Mouse (Mus musculus): ENCODE measurements around the gene Zmiz1. TPM values are rescaled to one million over a fixed set of nuclear protein-coding genes. Genes with fewer than 3 reads are reported as not detected.

The Zmiz1 gene
- total RNA-seq, 1 experiment from 2014 or later: 153 TPM

DNA sequence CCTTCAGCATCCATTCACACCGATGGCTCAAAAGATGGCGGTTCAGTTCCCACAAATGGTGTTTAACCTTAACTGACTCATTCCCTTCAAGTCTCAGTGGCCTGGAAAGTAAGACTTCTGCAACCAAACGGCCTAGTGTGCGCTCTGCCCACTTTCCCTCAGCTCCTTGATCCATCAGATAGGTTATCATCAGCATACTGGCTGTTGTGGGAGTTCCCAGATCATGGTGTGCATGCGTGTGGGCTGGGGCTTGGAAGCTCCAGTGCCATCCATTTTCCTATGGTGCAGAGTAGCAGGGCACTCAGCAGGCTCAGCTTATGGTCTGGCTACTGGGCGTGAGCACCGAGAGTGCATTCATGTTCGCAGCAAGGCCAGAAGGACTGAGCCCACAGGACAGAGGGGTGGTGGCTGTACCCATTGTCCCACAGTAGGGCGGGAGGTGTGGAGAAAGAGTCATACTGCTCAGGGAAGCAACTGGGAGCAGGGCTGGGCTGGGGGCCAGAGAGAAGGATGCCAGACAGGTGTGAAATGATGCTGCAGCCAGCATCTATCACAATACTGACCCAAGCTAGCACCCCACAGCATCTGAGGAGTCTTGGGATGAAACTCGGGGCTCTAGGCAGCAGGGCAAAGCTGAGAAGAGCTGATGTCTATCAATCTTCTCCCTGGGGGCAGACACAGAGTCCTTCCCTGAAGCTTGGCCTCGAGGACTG, 33.7 kb downstream of the Zmiz1 start:
- DNase-seq: no peak

DNA sequence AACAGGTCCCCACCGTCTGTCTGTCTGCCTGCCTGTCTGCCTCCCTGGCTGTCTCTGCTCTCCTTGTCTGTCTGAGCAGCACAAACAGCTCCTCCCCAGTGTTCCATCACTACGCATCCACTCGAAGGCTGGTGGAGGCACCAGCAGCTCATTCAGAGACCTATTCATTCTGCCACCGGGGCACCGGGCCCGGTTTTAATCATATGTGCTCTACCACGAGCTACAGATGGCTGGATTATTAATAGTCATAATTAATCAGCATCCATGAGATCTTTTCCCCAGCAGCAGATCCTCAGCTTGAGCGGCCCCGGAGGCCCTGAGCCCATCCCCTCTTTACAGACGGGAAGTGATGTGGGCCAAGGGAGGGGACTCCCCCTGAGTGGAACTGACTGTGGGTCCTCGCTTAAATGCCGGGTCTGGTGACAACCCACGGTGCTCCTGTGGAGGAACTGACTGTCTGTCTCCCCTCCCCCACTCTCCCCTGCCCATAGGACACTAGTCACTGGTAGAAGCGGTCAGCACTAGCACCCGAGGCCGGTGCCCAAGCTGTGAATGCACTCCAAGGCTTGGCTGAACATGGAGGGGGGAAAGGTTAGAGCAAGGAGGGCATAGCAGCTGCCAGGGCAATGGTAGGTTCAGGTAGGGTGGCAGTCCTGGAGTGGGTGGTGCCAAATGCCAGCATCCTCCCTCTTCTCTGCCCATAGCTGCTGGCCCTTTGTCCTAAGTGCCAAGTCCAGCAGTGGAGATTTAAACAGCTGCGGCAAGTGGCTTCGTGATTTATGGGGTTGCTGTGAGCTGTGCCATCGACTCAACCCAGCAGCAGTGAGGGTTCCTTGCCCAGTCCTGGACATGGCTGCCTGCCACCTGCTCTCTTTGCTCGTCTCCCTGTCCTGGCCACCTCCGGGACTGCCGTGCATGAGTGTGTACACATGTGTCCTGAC, 34.6 kb downstream of the Zmiz1 start:
- peak; percentile 41 for DNase-seq

DNA sequence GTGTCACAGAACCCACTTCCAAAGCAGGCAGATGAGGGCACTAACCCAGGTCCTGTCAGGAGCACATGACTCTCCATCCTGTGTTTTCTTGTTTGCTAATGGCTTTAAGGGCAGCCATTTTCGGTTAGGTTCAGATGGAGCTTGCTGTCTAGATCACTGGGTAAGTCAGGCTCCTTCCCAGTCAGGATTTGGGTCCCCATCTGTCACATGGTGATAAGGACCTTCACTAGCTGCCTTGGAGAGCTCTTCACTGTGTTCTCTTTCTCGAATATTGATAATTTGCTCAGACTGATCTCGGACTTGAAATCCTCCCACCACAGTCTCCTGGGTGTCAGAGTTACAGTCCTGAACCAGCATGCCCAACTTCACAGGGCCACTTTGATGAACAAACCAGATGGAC, 35.8 kb downstream of the Zmiz1 start:
- DNase-seq: no peak

DNA sequence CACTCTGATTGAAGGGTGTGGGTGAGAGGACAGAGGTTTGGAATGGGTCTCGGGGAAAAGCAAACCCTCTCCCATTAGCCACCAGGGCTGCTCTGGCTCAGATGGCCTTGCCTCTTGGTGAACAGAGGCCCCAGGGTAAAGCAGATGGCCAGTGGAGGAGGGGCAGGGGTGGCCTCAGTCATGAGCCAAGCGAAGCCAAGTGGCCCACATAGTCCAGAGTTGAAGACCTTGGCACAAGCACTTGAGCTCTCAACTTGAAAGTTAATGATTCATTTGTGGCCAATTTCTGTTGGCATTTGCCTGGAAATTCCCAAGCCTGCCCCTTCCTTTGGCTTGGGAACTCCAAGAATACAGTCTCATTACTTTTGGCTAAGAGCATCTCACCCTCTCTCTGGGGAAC, 37.1 kb downstream of the Zmiz1 start:
- peak; percentile 53 for DNase-seq

DNA sequence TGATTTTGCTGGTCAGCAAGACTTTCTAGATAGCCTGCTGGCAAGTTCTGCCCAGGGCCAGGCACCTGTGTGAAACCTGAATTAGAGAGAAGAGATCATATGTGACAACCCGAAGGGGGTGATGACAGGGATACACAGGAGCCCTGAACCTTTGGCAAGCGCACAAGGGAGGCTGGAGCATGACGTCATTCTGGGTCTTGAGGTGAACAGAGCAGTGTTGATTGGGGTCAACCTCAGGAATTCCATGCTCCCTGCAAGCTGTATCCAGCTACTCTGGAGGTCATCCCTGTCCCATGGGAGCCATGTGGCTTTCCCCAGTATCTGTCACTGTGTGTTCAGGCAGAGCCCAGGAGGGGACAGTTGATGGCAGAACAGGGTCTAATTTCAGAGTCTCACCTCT, 38.0 kb downstream of the Zmiz1 start:
- DNase-seq: no peak

DNA sequence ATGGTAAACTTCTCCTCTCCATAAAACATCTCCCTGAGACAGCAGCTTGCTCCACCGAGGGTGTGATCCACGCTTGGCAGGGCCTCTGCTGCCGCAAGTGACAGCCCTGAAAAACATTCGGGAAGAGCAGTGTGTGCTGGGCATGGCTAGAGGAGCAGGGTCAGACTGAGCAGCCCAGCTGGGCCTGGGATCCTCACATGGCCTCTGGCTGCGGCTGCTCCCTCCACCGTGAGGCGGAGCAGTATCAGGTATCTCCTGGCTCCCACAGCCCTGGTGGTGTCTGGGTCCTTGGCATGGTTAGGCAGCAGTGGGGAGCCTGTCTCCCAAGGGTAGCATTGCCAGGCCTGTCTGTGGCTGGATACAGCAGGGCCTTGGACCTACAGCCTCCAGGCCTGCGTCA, 38.6 kb downstream of the Zmiz1 start:
- peak; percentile 49 for DNase-seq

DNA sequence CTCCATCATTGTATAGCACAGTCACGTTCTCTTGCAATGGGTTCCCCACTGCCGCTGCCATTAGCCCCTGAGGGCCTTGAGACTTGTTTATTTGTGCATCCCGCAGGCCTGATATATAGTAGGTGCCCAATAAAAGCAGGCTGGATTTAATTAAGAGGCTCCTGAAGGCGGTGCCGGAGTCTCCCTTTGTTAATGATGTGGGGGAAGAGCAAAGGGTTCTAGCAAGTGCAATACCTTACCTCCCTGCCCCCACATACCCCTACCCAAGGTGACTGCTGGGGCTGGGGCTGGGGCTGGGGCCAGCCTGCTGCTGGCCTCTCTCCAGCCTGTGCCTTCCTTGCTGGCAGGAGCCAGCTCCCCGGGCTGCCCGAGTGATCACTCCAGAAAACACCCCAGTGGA, 39.4 kb downstream of the Zmiz1 start:
- DNase-seq: no peak

DNA sequence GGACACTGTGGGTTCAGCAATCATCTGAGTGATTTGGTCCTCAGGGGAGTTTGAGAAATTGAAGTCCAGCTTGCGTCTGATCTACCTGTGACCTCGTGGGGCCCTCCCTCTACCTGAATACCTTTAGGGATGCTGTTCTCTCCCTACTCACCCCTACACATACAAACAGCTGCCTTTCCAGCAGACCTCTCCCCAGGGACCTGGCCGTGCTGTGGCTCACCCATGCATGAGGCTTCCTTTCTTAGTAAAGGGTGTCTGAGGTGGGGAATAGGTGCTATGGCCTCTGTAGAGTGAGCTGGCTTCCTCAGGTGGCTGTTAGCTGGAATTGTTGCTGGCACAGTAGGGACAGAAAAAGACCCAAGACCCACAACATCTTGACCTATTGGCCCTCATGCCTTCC, 40.5 kb downstream of the Zmiz1 start:
- no peak for DNase-seq

DNA sequence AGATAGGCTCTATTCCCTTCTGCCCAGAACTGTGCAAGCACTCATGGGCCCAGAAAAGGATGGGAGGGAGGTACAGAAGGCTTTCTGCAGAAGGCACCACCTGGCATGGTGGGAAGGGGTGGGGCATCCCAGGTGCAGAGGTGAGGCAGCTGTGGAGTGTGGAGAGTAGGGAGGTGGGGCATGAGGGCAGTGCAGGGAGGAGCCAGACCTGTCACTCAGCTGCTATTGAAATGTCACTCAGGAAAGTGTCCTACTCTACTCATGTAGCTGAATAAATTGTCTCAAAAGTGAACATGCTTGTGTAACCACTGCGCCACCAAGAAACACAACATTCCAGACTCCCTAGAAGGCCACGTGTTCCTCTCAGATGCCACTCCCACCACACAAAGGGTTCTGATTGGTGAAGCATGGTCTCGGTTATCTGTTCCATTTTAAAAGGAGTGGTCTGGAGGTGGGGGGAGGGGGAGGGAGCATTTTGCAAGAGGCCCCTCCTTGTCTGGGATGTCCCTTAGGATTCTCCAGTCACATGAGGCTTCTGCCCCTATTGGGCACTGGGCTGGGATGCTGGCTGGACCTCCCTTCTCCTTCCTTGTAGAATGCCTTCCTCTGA, 41.6 kb downstream of the Zmiz1 start:
- DNase-seq: no peak

DNA sequence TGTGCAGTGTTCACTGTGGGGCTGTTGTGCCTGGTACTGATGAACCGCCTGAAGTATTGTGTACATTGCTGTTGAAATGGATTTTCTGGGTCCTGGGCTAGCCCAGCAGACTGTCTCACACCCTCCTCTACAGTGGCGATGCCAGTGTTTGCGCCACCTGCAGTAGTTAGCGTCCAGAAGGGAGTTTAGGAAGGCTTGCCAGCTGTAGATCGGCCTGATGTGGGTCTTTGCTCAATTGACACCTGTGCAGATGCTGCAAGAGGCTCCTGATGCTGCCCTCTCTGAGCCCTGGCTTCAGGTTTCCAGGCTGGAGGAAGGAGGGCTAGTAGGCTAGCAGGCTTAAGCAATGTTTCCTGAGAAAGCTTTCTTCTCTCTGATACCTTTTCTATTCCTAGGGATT, 42.5 kb downstream of the Zmiz1 start:
- DNase-seq: no peak

DNA sequence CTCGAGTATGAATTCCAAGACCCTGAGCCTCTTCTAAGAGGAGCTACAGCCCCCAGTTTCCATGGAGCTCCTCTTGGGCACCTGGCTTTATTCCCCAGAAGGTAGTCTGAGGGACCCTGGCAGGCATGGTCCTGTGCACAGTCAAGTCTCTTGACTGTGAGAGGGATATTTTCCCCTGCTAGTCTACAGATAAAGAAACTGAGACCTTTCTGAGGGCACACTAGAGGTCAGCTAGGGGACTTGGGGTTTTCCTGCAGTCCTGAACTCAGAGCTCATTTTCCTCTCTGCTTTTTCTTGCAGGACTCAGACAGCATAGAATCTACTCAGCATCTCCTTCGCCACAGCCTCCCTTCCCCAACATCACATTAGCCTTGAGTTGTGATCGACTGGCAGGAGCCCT, 43.4 kb downstream of the Zmiz1 start:
- DNase-seq: no peak

DNA sequence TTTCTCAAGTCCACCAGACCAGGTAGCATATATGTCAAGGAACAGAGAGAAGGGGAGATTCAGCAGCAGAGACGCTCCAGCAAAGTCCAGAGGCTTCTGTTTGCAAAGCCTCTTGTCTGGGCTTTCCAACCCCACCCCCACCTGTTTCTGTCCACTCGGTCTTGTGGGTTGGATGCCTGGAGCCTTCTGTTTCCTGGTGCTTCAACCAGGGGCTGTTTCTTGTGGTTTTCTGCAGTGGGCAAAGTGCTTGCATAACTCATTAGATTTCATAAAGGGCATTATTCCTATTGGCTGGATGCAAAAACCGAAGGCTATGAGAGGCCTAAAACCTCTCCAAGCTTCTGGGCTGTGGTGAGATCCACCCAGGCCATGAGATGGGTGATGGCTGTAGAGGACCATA, 45.3 kb downstream of the Zmiz1 start:
- no peak for DNase-seq

DNA sequence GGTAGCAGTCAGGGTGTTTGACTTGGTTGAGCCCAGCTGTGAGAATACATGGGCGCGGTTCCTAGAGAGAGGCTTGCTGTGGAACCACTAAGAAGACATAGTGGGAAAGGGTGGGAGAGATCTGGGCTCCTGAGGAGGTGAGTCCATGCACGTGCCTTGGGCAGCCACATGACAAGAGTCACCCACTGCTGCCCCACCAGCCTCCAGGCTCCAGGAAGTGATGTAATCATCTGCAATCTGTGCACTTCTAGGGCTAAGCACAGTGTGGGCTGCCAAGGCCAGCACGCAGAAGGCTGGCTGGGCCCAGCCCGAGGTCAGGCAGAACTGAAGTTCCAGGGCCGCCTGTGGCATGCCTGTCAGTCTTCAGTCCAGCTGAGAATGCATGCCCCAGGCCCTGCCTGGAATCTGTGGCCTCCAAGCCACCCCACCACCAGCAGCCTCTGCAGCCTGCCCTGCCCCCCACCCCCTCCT, 46.3 kb downstream of the Zmiz1 start:
- peak; percentile 75 for DNase-seq

DNA sequence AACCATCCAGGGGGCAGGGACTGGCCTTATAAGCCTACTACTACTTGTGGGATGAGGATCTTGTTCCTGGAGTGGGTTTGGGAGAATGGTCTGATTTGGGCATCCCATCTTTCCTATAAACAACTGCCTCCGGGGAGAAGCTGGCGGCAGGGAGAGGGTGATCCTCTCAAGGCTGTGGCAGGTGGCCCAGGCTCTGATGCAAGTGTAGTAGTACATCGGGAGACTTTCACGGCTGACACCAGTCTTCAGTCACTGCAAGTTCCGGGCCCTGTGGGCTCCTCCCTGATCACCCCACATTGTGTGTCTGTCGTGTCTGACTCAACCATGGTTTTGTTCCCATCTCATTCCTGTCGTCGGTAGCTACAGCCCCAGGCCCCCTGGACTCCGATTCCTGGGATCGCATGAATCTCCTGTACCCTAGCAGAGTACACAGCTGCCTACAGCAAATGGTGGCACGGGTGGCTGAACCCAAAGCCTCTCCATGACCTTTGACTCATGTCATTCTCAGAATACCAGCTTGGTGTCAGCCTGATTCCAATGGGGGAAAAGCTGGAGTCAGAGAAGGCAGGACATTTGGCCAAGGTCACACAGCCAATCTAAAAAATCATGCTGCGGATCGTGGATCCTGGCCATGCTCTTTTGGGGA, 49.2 kb downstream of the Zmiz1 start:
- peak; percentile 78 for DNase-seq

DNA sequence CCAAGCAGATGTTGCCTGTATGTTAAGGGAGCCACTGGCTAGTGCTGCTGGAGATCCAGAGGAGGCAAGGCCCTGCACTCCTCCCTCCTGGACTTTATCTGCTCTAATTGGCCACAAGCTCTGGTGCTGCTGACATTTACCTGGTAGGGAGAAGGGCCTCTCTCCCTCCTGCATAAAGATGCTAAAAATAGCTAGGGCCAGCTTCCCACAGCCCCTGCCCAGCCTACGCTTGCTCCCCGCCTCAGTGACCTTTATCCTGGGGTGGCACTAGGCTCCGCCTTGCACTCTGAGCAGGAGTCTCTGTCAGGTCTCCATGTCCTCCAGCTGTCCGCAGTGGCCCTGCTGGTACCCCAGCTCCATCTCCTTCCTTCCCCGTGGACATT, 49.8 kb downstream of the Zmiz1 start:
- no peak for DNase-seq

DNA sequence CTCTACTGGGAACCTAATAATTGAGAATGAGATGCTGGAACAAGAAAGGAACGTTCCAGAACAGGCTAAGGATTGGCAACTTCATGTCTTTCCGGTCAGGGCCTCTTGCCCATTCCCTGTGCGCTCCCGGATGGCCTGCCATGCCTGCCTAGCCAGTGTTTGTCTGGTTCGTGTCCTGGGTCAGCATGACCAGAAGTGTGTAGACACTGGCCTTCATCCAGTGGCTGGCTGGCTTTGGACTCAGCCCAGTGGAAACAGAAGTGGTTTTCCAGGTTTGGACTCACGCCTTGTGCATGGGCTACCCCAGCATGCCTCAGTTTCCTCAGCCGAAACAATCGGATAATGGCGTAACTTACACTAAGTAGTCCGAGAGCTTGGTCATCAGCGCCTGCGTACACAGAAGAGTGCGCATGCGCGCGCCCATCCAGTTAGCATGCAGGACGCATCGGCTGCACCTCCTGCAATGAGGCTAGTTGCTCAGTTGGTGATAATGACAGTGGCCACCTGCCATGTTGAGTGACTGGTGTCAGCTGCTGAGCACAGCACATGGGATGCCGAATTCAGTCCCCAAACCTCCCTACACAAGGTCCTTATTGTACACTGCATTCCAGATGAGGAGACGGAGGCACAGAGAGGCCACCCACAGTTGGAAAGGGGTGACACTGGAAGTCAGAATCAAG, 50.6 kb downstream of the Zmiz1 start:
- DNase-seq: no peak

DNA sequence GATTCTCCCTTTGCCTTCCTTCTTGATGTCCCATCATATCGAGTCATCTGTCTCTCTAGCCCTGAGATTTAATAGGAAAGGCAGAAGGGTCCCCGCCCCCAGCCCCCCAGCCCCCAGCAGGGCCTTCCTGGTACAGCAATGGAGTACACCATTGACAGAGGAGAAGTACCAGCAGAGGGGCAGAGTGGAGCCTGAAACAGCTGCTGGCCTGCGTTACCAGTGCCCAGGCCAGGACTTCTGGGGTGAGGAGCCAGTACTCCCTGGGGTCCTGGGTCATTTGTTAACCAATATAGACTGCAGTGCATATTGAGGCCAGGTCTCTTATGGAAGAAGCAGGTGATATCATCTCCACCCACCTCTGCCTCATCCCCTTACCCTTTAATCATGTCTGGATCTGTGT, 51.4 kb downstream of the Zmiz1 start:
- no peak for DNase-seq

DNA sequence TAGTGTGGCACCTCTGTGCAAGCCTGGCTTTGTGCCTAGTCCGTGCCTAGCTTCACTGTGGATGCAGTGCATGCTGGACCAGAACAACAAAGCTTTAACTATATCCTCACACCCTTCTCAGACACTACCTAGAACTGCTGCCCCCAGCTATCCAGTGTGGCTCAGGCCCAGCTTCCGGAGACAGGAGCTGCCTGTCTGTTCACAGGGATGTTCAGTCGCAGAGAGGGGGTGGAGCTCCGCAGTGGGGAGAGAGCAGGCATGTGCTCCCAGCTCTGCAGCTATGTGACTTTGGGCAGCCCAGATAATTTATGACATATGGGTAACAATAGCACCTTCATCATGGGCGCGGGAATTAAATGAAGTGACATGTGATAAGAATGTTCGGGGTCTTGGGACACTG, 52.0 kb downstream of the Zmiz1 start:
- no peak for DNase-seq

DNA sequence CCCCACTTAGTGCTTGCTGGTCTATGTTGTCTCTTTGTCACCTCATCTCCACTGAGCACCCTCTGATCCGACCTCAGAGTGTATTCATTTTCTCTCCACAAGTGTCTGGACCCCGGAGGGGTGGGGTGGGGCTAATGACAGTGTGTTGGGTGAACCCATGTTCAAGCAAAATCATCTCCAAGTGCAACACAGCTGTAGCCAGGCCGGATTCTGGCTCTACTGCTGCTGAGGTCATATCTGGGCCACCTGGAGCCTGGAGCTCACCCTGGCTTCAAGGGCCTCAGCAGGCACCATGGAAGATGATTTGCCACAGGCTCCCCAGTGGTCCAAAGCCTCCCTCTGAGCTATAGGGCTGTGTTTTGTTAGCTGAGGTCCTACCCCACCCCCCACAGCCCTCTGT, 52.6 kb downstream of the Zmiz1 start:
- no peak for DNase-seq

DNA sequence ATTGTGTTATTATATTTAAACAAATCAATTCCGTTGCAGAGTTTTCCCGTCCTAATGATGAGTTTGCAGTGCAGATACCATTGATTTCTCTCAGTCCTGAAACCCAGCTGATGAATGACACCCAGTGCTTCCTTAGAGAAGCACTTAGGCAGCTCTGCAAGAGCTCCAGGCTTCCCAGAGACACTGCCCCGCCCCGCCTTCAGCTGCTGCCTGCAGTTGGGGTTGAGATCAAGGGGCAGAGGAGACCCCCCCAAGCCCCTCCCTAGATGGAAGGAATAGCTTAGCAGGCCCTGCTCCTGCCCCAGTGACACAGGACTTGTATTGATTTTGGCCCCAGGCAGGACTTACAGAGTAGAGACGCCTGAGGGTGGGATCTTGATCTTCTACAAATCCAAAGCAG, 53.0 kb downstream of the Zmiz1 start:
- DNase-seq: no peak

DNA sequence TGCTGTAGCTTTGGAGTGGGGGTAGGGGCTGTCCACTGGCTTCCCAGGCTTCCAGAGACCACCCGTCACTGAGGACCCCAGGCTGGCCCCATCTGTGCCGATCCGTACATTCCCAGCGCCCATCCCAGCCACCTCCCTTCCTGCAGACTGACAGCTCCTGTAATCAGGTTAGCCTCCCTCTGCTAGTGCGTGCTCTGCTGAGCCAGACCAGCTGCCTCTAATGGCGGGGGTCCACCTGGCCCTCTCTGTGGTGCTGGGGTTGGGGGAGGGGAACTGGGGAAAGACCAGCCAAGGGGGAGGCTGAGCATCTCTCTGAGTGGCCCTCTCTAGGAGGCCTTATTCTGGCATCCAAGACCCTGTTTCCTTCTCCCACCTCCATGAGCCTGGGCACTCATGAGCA, 53.8 kb downstream of the Zmiz1 start:
- DNase-seq: no peak

DNA sequence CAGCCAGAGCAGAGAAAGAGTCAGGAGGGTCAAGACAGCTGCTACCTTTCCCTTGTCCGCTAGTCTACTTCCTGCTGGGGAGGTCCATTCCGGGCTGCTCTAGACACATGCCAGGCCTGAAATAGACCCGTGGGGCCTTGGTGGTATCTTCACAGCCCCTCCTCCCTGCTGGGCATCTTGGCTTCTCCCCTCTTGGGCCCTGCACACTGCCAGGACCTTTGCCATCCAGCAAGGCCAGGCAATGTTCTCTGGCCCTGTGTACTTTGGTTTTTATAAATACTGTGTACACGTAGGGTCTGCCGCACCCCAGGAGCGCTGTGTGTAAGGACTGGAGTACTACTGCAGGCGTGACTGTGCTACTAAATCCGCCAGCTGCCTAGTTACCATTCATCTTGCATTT, 54.5 kb downstream of the Zmiz1 start:
- no peak for DNase-seq

Data from adrenal gland, postnatal 25 days (tissue).